Mouse (Mus musculus): Measurements from ENCODE around the gene Tshz3. TPM values are rescaled to one million over a fixed set of nuclear protein-coding genes. Genes with fewer than 3 reads are reported as not detected.

The Tshz3 gene
- total RNA-seq, 2 experiments from 2014 or later, result 8.0 to 9.0 TPM

DNA sequence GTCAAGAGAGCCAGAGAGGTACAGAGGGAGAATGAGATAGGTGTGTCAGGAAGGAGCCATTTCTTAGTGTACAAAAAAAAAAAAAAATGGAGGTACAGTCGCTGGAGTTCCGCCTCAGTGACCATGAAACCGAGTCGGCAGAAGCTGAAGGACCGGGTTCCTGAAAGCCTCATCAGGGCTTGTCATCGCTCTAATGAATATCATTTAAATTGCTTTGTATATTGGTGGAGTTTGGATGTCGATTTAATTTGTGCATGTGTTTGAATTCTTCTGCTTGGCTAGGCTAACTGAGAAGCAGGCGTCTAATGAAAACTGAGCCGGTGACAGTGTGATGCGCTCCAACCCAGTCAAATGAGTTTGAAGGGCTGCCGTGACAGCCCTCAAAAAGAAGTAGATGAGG lies 80.5 kb downstream of the Tshz3 start:
- DNase-seq (ENCODE audit: low spot score in 2 of 2), result no peak

DNA sequence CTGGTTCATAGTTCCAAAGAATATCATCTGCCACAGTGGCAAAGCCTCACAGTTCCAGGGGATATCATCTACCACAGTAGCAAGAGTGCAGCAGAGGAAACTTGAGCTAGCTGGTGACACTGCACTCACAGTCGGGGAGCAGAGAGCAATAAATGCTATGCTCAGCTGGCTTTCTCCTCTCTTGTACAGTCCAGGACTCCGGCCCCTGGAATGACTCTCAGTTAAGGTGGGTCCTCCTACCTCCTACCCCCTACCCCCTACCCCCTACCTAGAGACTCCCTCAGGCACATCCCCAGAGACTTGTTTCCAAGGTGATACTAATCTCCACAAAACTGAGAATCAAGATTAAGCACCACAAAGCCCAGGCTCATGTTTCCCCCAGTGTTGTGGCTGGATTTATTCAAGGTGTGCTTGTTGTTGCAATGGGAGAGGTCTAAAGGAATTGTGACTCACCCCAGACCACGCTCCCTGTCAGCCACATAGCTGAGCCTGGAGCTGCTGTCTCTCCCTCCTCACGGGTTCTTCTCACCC lies 86.4 kb downstream of the Tshz3 start:
- DNase-seq (ENCODE audit: low spot score in 2 of 2), result no peak

DNA sequence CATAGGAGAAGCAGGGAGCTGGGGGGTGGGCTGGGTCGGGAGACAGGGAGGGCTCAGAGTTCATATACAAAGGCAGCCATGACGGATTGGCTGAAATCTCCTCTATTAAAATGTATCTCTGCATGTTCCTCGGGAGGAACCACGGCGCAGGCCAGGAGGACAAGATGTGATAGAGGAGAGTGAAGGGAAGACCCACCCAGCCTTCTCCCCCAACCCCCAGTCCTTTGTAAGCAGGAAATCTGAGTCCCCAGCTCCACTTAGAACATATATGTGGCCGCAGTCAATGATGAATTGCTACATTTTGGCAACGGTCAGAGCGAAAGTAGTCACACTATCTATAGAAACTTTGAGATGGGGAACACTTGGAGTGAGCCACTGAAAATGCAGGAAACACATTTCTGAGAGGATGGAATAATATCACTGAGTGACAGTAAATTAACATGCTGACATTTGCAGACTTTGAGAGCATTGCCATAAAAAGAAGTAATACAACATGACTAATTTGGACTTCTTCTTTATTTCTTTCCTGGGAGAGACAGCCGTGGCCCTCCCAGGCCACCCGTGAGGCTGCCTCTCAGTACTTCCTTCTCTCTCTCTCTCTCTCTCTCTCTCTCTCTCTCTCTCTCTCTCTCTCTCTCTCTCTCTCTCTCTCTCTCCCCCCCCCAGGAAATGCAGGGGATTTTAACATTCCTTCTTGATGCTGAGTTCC lies 88.9 kb downstream of the Tshz3 start:
- no peak for DNase-seq (ENCODE audit: low spot score in 2 of 2)

DNA sequence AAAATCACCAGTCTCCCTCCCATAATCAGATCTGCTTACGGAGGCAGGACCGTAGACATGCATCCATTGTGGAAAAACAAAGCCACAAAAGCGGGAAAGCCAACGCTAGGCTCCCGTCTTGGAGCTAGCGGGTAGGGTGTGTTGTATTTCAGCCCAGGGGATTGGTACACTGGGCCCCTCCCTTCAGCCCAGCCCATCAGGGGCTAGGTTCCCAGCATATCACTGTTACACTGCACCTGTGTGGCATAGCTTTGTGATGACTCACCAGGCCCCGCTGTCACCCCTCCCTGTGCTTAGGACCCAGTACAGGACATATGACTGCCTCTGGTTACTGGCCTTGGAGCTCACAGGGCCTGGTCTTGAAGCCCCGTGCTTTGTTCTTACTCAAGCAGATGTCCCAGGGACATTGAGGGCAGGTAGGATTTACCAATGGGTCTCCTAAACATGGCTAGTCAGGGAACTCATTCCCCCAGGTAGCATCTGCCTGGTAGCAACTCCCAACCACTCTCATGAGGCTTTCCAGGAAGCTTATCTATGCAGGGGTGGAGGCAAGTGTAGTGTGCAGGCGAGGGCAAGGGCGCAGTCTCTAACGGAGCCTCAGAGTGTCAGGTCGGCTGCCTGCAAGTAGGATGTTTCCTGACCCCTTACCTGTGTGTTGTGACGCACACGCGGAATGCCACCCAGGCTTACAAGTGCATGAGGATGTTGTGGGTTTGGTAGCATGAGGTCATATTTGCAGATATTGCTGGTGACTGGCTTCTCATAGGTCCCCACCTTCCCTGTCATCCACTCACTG lies 98.7 kb downstream of the Tshz3 start:
- no peak for DNase-seq (ENCODE audit: low spot score in 2 of 2)
